Comparison of ENCODE assay signal across 12 mouse cellular contexts in the genomic region with DNA sequence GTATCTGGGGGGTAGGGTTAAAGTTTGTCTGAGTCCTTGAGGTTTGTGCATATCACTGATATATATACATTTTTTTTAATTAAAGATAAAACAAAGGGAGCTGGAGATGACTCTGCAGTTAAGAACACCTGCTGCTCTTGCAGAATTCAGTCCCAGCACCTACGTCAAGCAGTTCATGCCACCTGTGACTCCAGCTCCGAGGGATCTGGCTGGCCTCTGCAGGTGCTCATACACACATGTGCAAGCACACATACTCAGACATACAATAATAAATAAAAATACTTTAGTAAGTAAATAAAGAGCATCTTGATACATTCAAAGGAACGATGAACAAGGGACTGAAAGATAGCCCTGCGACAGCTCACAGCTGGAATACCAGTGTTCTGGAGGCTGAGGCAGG.
"Had no signal": no experiment of that assay in that cellular context is flagged by ENCODE, and none has a peak within 500 bp of the region (broad histone marks: within the 10 kb centered on the region; RNA-seq: fewer than 3 reads in every experiment).

No protein-coding gene starts in this region.

- H3K9me3 ChIP-seq: neural tube, embryonic 12.5 days; neural tube, embryonic 13.5 days; neural tube, embryonic 15.5 days; stomach, embryonic 15.5 days had no signal

- H3K9ac ChIP-seq: neural tube, embryonic 12.5 days; neural tube, embryonic 13.5 days; neural tube, embryonic 15.5 days; stomach, embryonic 15.5 days had no signal

- H3K27me3 ChIP-seq: neural tube, embryonic 15.5 days; stomach, embryonic 15.5 days had no signal

- H3K36me3 ChIP-seq: neural tube, embryonic 12.5 days; neural tube, embryonic 13.5 days; neural tube, embryonic 15.5 days; stomach, embryonic 15.5 days had no signal

- H3K27ac ChIP-seq: neural tube, embryonic 12.5 days; neural tube, embryonic 13.5 days; neural tube, embryonic 15.5 days; stomach, embryonic 15.5 days; stomach, postnatal 0 days had no signal

- DNase-seq: retina, postnatal 1 day; right cerebral cortex, adult 18-20 months; right cerebral cortex, postnatal 14 days; right cerebral cortex, postnatal 25 days; right cerebral cortex, postnatal 4 days; spleen, adult 18-20 months; thymus, adult 2 months had no signal

- H3K4me3 ChIP-seq: neural tube, embryonic 12.5 days; neural tube, embryonic 13.5 days; neural tube, embryonic 15.5 days; stomach, embryonic 15.5 days had no signal

- H3K4me2 ChIP-seq: neural tube, embryonic 12.5 days; neural tube, embryonic 13.5 days; neural tube, embryonic 15.5 days; stomach, embryonic 15.5 days had no signal
